Mouse (Mus musculus) ES-Bruce4 (cell line): ENCODE results near the gene Mreg.

Experiments
- CTCF ChIP-seq: IDR thresholded peaks from one replicate; pipeline ENCODE4 v1.8.1; 2011; ENCODE audit warnings: low read depth, low read length
- POLR2A ChIP-seq: IDR thresholded peaks from one replicate; pipeline ENCODE4 v1.8.1; 2011; ENCODE audit warnings: low read length; ENCODE audit not compliant: insufficient read depth

DNA sequence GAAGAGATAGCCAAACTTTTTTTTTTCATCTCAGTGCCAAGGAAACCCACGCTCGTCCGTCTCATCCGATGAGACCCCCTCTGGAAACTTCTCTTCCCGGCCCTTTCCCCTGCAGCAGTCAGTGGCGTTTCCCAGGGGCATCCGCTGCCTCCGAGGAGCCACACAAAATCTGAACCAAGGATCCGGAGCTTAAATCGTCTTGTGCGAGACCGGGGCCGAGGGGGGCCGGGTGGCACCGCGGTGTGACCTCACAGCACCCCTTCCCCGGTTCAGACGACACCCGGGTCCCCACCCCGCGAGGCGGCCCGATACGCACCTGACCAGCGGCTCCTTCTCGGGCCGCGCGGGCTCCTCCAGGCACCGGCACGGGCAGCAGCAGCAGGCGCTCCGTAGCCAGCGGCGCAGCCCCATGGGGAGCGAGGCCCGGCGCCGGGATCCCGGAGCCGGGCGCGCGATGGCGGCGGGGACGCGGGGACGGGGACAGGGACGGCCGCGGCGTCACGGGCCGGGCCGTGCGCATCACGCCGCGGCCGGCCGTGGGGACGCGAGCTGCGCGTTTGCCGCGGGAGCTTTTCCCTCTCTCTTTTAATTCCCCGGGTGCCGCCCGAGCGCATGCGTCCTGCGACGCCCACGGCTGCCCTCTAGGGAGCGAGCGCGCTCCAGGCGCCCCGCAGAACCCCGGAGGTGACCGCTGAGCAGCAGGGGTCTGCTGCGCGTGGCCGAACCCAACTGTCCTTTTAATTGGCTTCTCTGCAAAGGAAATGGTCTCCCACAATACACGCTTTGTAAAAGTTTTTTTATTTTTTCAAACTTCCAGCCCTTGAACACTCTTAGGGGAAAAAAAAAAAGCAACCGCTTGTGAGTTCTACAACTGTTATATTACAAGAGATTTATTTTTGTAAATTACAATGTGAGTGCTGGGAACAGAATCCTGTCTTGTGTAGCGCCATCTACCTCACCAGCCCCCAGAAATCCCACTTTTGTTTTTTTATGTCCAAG, at the start of gene Mreg:
- TF ChIP-seq CTCF (peak; percentile 13), POLR2A (peak; percentile 15)
